Mouse (Mus musculus) heart, embryonic 14.5 days (tissue): ENCODE measurements at regions not wholly inside any gene's neighbourhood (a gene's known extent, or its start where the extent isn't known, plus 50 kb on each side); places are given as distances from the start of the nearest gene placed in this dataset.

ENCODE experiments used
- ATAC-seq: fragments of 200-750 bp; cut with Nextera tagmentation; 2 replicates; pipeline ENCODE4 v1.8.0; 2017; ENCODE audit warnings: low read depth, moderate TSS enrichment; ENCODE audit not compliant: insufficient number of reproducible peaks, insufficient read depth, low FRiP score
- H3K27ac ChIP-seq, 2 experiments: fragments of 200-500 bp in 1 of 2; fragments of 300-500 bp in 1 of 2; sonication (generic) in 1 of 2; replicated peaks in 1 of 2; 2 replicates each; pipeline ENCODE4 v1.5.1; 2012 to 2014; ENCODE audit warnings: low read depth in 2 of 2, low read length in 2 of 2, control low read depth in 1 of 2, mild to moderate bottlenecking in 1 of 2, mixed read lengths in 1 of 2; ENCODE audit not compliant: control insufficient read depth in 1 of 2, insufficient read depth in 1 of 2
- H3K27me3 ChIP-seq: fragments of 300-500 bp; sonication (generic); 2 replicates; pipeline ENCODE4 v1.6.1; 2014; ENCODE audit warnings: mild to moderate bottlenecking, low read length, control low read depth; ENCODE audit not compliant: control insufficient read depth, insufficient read depth
- H3K36me3 ChIP-seq: fragments of 300-500 bp; sonication (generic); 2 replicates; pipeline ENCODE4 v1.6.1; 2014; ENCODE audit warnings: mild to moderate bottlenecking, control low read depth, low read length, mixed read lengths; ENCODE audit not compliant: control insufficient read depth, insufficient read depth
- H3K4me1 ChIP-seq, 2 experiments: fragments of 200-500 bp in 1 of 2; fragments of 300-500 bp in 1 of 2; sonication (generic) in 1 of 2; 2 replicates each; pipeline ENCODE4 v1.6.1; 2012 to 2014; ENCODE audit warnings: low read length in 2 of 2, control low read depth in 1 of 2, mixed read lengths in 1 of 2; ENCODE audit not compliant: control insufficient read depth in 2 of 2, insufficient read depth in 2 of 2
- H3K4me2 ChIP-seq: fragments of 300-500 bp; sonication (generic); 2 replicates; pipeline ENCODE4 v1.6.1; 2014; ENCODE audit warnings: mild to moderate bottlenecking, low read length
- H3K4me3 ChIP-seq, 2 experiments: fragments of 200-500 bp in 1 of 2; fragments of 300-500 bp in 1 of 2; sonication (generic) in 1 of 2; 2 replicates each; pipeline ENCODE4 v1.5.1; 2012 to 2014; ENCODE audit warnings: low read length in 2 of 2, mild to moderate bottlenecking in 2 of 2, control low read depth in 1 of 2, low read depth in 1 of 2, moderate library complexity in 1 of 2; ENCODE audit not compliant: control insufficient read depth in 1 of 2, insufficient read depth in 1 of 2
- H3K9ac ChIP-seq: fragments of 300-500 bp; sonication (generic); 2 replicates; pipeline ENCODE4 v1.6.1; 2014; ENCODE audit warnings: mild to moderate bottlenecking, low read length
- H3K9me3 ChIP-seq: fragments of 300-500 bp; sonication (generic); 2 replicates; pipeline ENCODE4 v1.6.1; 2016; ENCODE audit warnings: low read length, control low read depth; ENCODE audit not compliant: control insufficient read depth
- WGBS: fragments of 180-500 bp; shearing (Covaris S2); extraction: QIAGEN DNeasy Blood & Tissue Kit; methylation state at CpG from one replicate; pipeline ENCODE4 v1.1.7; 2014; 5-methylcytosine and 5-hydroxymethylcytosine counted together

- peak overlapping the region in 1 of 2 experiments; percentile 17; a peak in 2 of 4 replicates for H3K4me3 ChIP-seq
- H3K9ac ChIP-seq = no peak overlapping the region
- ATAC-seq = peak; percentile 68
- H3K9me3 ChIP-seq = no peaks in the 10 kb centered on the region
- WGBS = 3% methylated on average over 35 of the region's 35 CpGs
- no peaks in the 10 kb centered on the region for H3K27me3 ChIP-seq
- H3K36me3 ChIP-seq = no peaks in the 10 kb centered on the region
- peak overlapping the region; percentile 62 for H3K4me2 ChIP-seq
- H3K27ac ChIP-seq = no peak overlapping the region
- peaks cover 26 to 28% of the 10 kb centered on the region in 2 experiments for H3K4me1 ChIP-seq
Observed at GRCm38 (mm10) chr2:30544782-30545435, 49.9 kb upstream of the Cstad start.
